Comparison of ENCODE assay signal across 14 mouse cellular contexts in genomic region chr15:83550137-83550536, GRCm38 (mm10). TPM values are rescaled to one million over a fixed set of nuclear protein-coding genes. Genes with fewer than 3 reads are reported as not detected.
"Had no signal": no experiment of that assay in that cellular context is flagged by ENCODE, and none has a peak within 500 bp of the region (broad histone marks: within the 10 kb centered on the region; RNA-seq: fewer than 3 reads in every experiment).

No protein-coding gene starts in this region.

- H3K27ac ChIP-seq: left cerebral cortex, adult 2 months; limb, embryonic 10.5 days; liver, embryonic 15.5 days; neural tube, embryonic 13.5 days had no signal

- H3K4me3 ChIP-seq: left cerebral cortex, adult 2 months; limb, embryonic 10.5 days; liver, embryonic 15.5 days; neural tube, embryonic 13.5 days had no signal

- DNase-seq: kidney, adult 9 months; kidney, postnatal 10 days; lung, adult 2 months; lung, postnatal 36 days; midbrain, embryonic 14.5 days; right cerebral cortex, postnatal 14 days; thymus, adult 18-20 months; thymus, postnatal 14 days had no signal

RNA-seq across cellular contexts. Expression of gene Bik, which starts 23.5 kb away (rescaled TPM):
- total RNA-seq: left cerebral cortex, postnatal 14 days; monocyte, adult 5-6 weeks had no signal
